Mouse (Mus musculus): ENCODE data around the gene Lsm10. TPM values are rescaled to one million over a fixed set of nuclear protein-coding genes. Genes with fewer than 3 reads are reported as not detected.

Lsm10 gene
- total RNA-seq (2023) = 15.5 to 18.7 TPM (median 17.1 TPM) in 4 replicates

GRCm38 (mm10) chr4:126096464-126097111 lies at the start of gene Lsm10:
Gene Lsm10 (plus strand): TSS chr4:126096623.

DNA sequence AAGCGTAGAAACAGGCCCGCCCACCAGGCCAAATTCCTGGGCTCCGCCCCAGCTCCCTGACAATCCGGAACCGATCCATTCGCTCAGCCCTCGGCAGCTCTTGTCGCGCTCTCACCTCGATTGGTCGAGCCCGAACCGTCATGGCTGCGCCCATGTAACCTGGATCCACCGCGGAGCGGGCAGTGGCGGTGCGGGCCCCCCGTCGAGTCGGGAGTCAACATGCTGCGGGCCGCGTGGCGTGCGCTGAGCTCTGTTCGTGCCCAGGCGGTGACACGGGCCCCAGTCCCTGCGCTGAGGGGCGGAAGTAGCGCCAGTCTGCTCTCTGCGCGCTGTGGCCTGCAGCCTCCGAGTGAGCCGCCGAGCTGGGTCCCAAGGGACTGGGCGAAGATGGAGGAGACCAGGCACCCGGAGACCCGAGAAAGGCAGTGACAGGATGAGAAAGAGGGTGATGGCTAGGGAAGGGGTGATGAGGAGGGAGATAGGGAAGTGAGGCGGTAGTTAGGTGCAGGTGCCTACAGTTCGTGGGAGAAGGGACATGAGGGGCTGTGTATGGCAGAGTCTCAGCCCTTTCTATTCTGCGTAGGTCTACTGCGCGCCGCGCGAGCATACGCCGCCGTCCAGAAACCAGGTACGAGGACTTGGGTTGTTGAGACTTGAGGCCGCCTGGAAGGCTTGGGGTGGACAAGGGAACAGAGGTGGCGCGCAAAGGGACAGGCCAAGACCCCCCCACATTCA lies 49.4 kb upstream of the Lsm10 start, which contains the start of gene Mrps15:
Mrps15 (plus strand) TSS at position 75 of the 735 bp plus-strand sequence.

GRCm38 (mm10) chr4:126058134-126058996 lies 38.1 kb upstream of the Lsm10 start, which contains the start of gene Oscp1:
Gene Oscp1 (plus strand): TSS chr4:126058565.

GRCm38 (mm10) chr4:126103590-126104068 lies 7.2 kb downstream of the Lsm10 start, which contains the start of gene Stk40:
Gene Stk40 (plus strand): TSS chr4:126103957.

GRCm38 (mm10) chr4:126147533-126148160 lies 51.2 kb downstream of the Lsm10 start, which contains the start of gene Eva1b:
Gene Eva1b (plus strand): TSS chr4:126147744.

Other genes starting within 250 kb of the Lsm10 start
- 0.88 to 2.0 TPM (median 1.3 TPM) in 4 replicates for gene Csf3r, start 72.1 kb upstream of the Lsm10 start, total RNA-seq (2023)
- 37.8 to 44.0 TPM (median 42.6 TPM) in 4 replicates for gene Mrps15, start 49.7 kb upstream of the Lsm10 start, total RNA-seq (2023)
- gene Oscp1, start 38.1 kb upstream of the Lsm10 start, total RNA-seq (2023) = 0.18 to 2.2 TPM (median 0.66 TPM) in 3 of 4 replicates, not detected in the other
- gene Stk40, start 7.3 kb downstream of the Lsm10 start, total RNA-seq (2023) = 39.6 to 45.1 TPM (median 42.4 TPM) in 4 replicates
- 3.1 to 4.8 TPM (median 4.1 TPM) in 4 replicates for gene Eva1b, start 51.1 kb downstream of the Lsm10 start, total RNA-seq (2023)
- gene Sh3d21, start 66.9 kb downstream of the Lsm10 start, total RNA-seq (2023) = 0.23 to 1.3 TPM (median 0.83 TPM) in 4 replicates
- gene Thrap3, start 106.1 kb downstream of the Lsm10 start, total RNA-seq (2023) = 570 to 644 TPM (median 635 TPM) in 4 replicates
- 45.8 to 61.0 TPM (median 54.2 TPM) in 4 replicates for gene Map7d1, start 159.7 kb downstream of the Lsm10 start, total RNA-seq (2023)
- 39.9 to 47.8 TPM (median 42.9 TPM) in 4 replicates for gene Trappc3, start 165.7 kb downstream of the Lsm10 start, total RNA-seq (2023)
- not detected in 4 replicates for gene Col8a2, start 190.2 kb downstream of the Lsm10 start, total RNA-seq (2023)
- 31.4 to 44.4 TPM (median 37.4 TPM) in 4 replicates for gene Adprhl2, start 225.1 kb downstream of the Lsm10 start, total RNA-seq (2023)
- not detected in 4 replicates for gene Tekt2, start 229.1 kb downstream of the Lsm10 start, total RNA-seq (2023)

Measured in B cell, adult 62 days (primary cell).